Mouse (Mus musculus) liver, adult 2 months (tissue): Measurements from ENCODE around the gene Wtap.

ENCODE experiments used
- CTCF ChIP-seq: fragments of 200-500 bp; IDR thresholded peaks from 2 replicates; pipeline ENCODE4 v1.5.1; 2011; ENCODE audit warnings: low read depth, low read length, control low read depth
- POLR2A ChIP-seq: fragments of 200-500 bp; IDR thresholded peaks from 2 replicates; pipeline ENCODE4 v1.6.1; 2011; ENCODE audit warnings: low read length, control low read depth; ENCODE audit not compliant: insufficient read depth; ENCODE audit errors: extremely low read depth

DNA sequence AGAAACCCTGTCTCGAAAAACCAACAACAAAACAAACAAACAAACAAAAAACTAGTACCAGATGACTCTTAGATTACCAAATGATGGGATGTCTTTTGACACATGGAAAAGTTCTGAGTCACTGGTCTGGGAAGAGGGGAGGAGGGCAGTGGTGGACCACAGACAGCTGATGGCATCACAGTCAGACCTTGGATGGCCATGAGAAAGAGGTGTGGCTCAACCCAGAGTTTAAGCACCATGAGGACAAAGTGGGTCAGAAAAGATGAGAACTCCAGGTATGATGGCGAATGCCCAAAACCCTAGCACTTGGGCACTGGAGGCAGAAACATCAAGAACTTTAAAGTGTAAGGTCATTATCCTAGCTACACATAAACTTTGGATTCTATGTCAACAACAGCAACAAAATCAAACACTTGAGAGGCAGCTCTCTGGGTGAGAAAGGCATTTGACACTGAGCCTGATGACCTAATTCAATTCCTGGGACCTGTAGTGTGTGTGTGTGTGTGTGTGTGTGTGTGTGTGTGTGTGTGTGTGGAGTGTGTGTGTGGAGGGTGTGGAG lies 56.5 kb downstream of the Wtap start:
- TF ChIP-seq POLR2A (no peak), CTCF (no peak)
